Mouse (Mus musculus): ENCODE data around the gene Plekhh2.

Gene Plekhh2

DNA sequence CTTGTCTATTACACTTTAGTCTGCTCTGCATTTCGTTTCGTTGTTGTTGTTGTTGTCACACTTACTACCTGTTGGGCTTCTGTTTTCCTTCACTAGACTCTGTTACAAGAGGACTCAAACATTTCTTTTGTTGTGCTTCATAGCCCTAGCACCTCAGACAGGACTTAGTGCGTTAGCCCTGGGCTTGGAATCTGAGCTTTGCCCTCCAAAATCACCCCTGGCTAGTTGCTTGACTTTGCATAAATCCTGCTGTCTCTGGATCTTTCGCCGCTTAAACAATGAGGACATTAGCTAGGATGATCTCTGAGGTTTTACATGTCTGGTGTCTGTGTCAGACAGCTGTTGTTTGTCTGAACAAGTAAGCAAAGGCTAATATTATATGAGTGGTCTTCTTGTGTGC is 62.2 kb downstream of the Plekhh2 start:
- DNase-seq (ENCODE audit: low spot score) = no peak

DNA sequence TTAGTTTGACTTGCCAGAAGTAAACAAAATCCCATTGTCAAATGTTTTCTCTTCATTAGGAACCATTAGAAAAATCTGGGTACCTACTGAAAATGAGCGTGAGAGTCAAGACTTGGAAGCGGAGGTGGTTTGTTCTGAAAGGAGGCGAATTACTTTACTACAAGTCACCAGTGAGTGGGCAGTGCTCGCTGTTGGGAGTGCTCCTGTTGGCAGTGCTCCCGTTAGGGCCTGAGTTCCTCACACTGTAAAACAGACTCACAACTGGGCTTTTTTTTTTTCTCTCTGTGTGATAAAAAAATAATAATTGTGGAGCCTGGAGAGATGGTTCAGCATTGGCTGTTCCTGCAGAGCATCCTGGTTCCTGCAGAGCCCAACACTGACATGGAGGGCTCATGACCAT is 63.4 kb downstream of the Plekhh2 start:
- no peak for DNase-seq (ENCODE audit: low spot score)

DNA sequence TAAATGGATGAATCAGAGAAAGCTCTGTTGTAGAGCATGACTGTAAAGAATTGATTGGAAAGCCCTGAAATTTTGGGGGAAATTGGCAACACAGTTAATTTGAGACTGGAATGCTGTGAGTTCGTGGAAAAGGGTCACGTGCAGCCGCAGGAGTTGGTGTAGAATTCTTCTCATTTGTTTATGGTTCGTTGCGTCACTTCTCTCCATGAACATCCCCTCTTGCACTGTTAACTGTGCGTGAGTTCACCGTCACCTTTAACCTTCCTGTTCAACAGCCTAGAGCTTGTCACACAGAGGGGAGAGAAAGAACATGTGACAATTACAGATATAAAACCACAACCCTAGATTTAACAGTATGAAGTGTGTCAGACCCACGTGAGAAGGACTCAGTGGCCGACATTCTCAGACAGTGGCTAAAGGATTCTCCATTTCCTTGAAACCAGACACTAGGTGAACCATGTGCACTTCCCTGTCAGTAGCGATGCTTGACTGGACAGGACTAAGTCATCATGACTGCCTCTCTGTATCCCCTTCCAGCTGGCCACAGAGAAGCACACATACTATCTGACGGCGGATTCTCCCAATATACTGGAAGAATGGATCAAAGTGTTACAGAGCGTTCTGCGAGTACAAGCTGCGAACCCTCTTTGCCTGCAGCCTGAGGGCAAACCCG is 65.1 kb downstream of the Plekhh2 start:
- DNase-seq (ENCODE audit: low spot score) = no peak

DNA sequence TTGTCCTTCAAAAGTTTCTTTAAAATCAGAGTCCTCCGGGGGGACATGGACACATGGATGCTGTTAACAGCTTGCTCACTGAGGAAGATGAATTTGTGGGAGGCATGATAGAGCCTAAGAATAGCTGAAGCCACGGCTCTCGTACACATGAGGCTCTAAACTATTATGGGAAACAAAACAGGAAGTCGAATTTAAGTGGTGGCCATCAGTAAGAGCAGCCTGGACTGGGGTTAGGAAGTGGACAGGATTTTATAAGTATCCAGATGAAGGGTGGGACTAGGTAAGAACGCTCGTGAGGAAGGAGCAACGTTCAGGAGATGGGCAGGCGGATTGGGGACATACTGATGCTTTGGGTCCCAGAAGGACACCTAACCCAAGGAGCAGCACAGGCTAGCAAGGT is 67.6 kb downstream of the Plekhh2 start:
- DNase-seq (ENCODE audit: low spot score) = no peak

DNA sequence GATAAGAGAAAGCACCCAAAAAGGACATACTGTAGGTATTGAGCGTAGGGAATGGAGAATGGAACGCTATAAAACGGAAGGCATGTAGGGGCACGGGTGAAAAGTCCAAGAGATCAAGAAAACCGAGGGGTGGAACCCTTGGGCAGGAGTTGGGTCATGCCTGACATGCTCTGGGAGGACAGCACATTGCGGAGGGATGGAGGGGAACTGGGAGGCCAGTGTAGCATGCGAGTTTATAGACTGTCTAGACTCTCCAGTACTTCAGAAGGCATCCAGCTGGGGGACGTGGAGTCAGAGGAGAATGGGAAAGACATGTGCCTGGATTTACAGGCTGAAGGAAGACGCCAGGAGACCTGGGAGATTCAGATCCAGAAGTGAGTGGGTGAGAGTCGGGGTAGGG is 68.1 kb downstream of the Plekhh2 start:
- DNase-seq (ENCODE audit: low spot score) = no peak

DNA sequence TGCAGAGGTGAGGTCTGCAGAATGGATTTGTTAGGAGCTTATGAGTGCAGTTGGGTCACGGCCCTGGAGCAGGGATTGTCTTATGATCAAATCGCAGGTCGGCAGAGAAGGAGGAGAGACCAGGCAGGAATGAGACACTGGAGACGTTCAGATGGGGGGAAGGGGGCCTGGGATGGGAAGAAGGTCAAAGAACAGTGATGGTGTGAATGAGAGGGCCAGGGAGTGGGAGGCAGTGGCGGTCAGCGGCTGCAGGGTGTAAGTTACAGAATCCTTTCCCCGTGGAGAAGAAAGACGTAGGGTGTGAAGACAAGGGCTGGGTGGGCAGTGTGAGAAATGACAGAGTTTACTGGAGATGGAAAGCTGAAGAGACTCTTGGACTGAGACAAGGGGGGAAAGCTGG is 69.1 kb downstream of the Plekhh2 start:
- DNase-seq (ENCODE audit: low spot score) = no peak

DNA sequence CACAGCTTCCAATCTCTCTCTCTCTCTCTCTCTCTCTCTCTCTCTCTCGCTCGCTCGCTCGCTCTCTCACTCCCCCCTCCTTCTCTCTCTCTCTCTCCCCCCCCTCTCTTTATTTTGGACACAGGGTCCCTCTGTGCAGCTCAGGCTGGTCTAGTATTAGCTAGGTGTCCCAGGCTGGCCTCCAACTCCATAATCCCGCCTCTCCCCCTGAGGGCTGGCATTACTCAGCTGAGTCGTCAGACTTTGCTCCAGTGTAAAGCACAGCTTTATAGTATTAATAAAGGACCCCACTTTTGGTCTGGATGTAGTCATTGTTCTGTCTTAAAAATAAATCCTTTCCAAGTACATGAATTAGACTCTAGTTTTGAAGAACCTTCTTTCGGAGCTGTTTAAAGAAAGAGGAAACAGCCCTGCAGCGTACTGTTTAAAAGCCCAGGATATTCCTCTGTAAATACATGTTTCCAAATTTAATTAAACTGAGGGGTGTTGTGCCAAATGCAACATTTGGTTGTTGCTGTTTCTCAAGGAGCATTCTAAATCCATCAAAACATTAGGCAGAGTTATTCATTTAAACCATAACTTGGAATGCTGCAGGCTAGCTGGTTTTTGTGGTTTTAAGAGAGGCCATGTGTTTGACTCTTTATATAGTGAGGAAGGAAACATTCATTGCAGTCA is 70.2 kb downstream of the Plekhh2 start:
- DNase-seq (ENCODE audit: low spot score) = no peak

DNA sequence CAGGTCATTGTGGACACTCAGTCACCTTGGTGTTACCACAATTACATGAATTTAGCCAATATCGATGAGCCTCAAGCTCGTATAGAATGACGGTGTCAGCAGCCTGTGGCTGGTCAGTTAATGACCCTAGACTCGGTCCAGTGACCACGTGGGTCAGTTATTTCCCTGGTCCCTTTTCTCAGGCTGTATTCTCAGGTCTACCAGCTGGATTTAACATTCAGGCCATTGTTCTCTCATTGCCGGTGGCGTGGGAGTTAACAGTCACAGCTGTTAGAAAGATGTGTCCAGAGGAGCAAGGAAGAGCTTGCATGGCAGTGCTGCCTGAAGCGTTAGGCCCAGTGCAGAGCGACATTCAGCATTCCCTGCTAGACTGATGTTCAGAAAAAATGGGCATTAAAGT is 72.4 kb downstream of the Plekhh2 start:
- no peak for DNase-seq (ENCODE audit: low spot score)

DNA sequence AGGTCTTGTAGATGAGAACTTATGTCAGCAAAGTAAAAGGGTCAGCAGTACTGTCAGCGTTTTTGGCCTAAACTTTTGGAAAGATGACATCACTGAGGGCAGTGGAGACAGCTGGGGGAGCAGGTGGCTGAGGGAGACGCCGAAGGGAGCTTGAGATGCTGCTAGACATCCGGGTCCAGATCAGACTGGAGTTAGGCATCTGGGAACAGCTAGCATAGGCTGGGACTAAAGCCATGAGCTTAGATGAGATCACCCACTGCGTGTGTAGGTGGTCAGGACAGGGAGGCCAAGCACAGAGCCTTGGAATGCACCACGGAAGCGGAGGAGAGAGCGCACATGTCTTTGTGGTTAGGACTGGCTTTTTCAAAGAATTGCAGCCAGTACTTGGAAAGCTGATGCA is 73.4 kb downstream of the Plekhh2 start:
- DNase-seq (ENCODE audit: low spot score) = no peak

DNA sequence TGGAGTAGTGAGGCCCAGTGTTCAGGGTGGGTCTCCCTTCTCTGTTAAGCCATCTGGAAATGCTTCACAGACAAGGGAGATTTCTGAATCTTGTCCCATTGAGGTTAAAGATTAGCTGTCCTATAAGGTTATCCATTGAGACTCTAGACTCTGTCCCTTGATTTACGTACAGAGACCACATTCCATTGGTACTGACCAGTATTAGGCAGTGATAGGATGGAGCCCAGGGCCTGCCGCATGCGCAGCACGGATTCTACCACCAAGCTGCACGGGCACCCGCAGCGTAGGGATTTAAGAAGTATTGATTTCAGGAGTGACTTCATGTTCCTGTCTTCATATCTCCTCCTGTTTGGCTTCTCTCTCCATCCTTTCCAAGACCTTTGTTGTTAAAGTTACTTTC is 78.4 kb downstream of the Plekhh2 start:
- no peak for DNase-seq (ENCODE audit: low spot score)

DNA sequence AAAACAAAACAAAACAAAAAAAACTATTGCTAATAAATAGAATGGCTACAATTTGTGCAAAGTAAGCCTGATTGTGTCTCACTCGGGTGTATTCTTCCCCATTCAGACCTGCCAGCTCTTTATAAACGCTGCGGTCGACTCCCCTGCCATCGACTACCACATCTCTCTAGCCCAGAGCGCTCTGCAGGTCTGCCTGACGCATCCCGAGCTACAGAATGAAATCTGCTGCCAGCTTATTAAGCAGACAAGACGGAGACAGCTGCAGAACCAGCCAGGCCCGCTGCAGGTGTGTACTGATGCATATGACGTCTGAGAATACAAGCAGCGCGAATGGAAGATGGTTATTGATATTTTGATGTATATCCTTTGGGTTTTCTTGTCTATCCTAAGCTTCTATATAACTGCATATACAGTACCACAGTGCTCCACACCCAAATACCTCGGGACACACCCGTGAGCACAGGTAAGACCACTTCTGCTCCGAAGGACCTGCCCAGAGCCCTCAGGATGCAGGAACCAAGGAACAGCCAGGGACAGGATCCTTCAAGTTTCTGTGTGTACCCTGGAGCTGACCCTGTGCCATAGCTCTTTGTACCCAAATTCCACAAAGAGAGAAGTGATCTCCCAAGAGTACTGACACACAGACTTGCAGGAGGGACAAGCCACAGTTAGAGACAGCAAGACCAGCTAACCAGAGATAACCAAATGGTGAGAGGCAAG is 79.9 kb downstream of the Plekhh2 start:
- DNase-seq (ENCODE audit: low spot score) = no peak

DNA sequence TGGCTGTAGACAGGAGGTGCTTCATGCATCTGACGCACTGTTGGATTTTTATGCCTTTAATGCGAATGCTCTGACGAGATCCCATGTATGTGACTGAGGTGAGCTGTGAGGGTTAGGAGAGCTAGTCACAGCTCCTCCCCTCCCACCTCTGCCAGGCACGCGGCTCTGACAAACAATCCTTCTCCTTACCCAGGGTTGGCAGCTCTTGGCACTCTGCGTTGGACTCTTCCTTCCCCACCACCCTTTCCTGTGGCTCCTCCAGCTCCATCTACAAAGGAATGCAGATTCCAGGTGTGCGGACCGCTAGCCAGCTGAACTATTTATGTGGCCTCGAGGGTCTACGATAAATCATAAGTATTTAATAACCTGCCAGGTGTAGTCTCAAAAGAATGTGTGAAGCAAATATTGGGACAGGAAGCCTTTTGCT is 84.3 kb downstream of the Plekhh2 start:
- no peak for DNase-seq (ENCODE audit: low spot score)

DNA sequence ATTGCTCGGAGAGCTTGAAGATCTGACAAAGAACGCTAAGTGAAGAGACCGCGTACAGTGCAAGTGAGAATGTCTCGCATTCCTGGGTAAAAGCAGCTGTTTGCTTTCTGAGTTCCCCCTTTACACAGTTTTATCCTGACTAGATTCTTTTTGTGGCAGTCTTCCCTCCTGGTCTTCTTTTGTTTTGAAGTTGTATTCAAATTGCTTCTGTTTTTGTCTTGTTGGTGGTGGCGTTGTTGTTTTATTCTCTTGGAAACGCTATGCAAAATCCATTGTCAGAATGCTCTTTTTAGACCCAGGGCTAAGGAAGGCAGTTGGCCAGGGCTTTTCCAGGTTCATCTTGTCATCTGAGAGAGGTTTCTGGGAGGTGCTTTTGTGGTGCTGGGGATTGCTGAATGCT is 84.8 kb downstream of the Plekhh2 start:
- DNase-seq (ENCODE audit: low spot score) = no peak

DNA sequence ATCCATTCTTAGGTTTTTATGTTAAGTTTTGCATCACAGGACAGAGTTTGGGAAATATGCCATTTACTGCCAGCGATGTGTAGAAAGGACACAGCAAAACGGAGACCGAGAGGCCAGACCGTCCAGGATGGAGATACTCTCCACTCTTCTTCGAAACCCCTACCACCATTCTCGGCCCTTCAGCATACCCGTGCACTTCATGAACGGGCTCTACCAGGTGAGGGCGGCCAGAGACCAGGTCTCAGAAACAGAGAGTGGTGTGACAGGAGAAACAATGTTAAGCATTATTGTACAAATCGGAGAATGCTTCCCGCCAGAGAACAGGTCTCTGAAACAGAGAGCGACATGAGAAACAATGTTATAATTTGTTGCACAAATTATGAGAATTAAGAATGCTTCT is 86.2 kb downstream of the Plekhh2 start:
- DNase-seq (ENCODE audit: low spot score) = no peak

DNA sequence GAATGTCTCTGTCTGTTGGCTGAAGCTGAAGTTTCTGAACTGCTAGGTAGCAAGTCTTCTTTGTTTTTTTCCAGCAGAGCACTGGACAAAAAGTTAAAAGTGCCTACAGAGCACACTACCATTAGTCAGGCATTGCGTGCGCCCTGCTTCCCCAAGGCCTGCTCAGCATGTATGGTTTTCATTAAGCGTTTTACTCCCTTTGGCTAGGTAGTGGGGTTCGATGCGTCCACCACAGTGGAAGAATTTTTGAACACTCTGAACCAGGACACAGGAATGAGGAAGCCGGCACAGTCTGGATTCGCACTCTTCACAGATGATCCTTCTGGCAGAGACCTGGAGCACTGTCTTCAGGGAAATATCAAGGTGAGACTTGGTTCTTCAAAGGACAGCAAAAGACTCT is 87.2 kb downstream of the Plekhh2 start:
- no peak for DNase-seq (ENCODE audit: low spot score)

DNA sequence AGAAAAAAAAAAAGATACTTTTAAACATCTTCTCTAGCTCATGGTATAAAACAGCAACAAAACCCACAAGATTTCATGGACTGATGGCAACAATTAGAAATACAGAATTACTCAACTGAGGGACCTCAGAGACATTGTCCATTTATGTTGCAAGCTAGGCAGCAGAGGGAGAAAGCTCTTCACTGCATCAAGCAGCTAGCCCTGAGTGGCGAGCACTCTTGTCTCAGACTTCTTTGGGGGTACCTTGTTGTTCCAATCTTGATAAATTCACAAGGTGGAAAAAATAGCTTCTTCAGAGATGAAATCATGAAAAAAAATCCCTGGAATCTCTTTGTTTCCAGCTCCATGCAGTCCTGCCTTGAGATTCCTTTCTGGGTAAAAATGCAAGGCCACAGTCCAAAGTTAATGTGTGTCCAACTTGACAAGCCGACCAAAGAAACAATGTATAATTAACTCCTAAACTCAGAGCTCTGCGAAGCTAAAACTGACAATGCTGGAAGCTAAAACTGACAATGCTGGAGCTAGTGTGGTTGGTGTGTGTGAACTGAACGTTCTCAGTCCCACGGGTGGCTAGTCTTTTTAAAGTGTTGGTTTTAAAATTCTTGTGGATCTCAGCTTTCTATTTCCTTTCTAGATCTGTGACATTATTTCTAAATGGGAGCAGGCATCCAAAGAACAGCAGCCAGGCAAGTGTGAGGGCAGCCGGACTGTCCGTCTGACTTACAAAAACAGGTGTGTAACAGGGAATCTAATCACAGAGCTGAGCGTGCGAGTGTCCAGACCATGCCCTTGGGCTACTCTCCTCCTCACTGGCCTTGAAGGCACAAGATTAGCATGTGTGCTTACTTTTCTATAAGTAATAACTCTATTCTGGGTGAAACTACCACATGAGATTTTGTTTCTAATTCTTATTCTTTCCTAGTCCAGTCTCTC is 88.6 kb downstream of the Plekhh2 start:
- DNase-seq (ENCODE audit: low spot score) = no peak

DNA sequence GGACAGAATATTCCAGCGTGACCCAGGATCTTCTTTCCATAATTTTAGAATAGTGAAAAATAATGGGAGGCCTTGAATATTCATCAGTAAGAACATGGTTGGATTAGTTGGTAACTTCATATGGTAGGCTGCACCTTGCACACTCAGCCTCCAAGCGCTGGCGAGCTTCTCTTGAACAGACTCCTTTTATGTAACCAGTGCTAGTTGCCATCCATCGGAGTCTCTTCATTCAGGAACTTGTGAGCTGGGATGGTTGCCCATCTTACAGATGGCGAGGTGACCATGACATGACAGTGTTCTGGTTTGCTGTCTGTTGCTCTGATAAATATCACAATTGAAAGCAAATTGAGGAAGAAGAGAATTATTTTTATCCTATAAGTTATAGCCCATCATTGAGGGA is 90.1 kb downstream of the Plekhh2 start:
- no peak for DNase-seq (ENCODE audit: low spot score)

DNA sequence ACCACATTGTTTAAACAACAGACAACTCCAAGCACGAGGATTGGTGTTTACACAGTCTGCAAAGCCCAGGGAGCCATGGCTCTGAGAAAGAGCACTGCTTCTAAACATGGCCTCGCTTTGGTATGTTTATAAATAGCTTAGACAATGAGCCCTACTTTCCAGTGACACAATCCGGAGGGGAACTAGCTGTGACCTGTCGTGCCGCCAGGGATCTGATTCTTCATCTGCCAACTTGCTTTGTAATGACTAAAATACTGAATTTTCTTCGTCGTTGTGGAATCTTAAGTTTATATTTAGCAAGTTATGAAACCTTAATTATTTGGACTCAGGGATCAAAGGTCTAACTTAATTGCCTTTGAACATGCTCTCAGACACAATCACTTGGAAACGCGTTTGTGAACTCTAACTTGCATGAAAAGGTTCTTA is 91.5 kb downstream of the Plekhh2 start:
- no peak for DNase-seq (ENCODE audit: low spot score)

DNA sequence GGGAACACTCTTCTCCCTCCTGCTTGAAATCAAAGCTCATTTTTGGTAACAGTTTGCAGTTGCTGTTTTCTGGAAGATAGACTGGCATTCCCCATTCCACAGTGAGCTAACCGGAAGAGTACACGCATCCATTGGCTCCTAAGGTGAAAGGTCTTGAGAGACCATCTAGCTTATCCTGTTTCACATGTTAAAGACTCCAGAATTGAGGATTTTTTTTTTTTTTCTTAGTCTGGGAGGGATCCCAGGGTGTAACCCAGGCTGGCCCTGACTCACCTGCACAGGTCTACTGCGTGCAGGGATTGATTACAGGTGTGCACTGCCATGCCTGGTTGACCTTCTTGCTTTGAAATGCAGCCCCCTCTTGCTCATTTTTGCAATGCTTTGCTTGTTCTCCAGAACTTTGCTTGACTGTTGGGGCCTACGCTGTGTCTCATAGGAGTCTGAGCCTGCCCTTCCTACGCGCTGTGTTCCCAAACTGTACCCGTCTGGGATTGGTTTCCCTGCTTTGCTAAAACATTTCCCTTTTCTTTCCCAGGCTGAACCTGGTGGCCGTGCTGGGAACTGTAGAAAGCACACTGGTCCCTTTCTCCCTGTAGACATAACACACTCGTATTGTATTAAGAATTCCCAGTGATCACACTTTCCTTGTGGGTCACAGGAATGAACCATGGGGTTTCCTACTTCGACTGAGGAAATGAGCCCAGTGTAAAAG is 92.2 kb downstream of the Plekhh2 start:
- no peak for DNase-seq (ENCODE audit: low spot score)

DNA sequence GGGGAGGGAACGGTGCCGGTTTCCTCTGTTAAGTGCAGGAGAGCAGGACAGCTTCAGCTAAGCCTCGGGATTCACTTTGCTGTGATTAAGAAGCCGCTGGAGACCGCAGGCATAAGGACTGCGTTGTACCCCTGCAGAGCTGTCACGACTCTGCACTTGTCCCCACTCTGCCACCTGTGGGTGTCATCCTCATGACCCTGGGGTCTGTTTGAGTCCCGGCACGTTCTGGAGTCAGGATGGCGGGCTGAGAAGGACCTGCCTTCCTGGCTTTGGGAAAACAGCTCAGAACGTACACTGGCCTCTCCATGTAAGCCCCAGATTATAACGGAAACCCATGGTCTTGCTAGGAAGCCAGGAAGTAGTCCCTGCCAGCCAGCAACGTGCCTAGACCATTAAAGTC is 95.3 kb downstream of the Plekhh2 start:
- DNase-seq (ENCODE audit: low spot score) = no peak

DNA sequence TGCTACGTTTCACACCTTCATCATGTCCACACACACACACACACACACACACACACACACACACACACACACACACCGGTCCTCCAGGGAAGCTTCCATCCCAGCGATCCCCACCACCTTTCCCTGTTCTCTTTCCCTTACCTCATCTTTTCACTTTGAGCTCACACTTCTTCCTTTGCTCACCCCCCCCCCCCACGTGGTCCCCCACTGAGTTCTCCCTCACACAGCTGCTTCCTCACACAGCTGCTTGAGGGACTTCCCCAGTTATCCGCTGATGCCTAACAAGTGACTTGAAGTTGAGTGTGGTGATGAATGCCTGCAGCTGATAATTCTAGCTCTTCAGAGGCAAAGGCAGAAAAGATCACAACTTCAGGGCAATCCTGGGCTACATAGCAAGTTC is 95.9 kb downstream of the Plekhh2 start:
- DNase-seq (ENCODE audit: low spot score) = no peak

DNA sequence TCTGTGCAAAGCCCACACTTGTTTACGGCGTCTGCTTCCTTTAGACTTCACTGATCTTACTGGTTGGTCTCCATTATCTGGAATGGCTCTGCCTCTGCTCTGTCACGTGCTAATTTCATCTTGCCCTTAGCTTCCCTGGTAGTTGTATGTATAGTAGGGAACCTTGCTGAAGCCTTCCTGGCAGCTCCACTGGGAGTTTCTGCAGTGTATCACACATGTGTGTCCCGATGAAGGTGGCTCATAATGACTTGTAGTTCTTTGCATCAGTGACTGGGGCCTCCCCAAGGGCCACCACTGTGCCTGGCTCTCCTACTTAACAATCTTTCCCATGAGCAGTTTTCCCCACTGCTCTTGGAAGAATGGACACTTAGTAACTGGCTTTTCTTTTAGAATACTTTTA is 96.9 kb downstream of the Plekhh2 start:
- DNase-seq (ENCODE audit: low spot score) = no peak

Measured in ovary, postnatal 10 days (tissue).